Mouse (Mus musculus): ENCODE data around the gene Cldn4. TPM values are rescaled to one million over a fixed set of nuclear protein-coding genes. Genes with fewer than 3 reads are reported as not detected.

Gene Cldn4
- polyA plus RNA-seq, 1 experiment from 2014 or later, result 28.2 TPM

GRCm38 (mm10) chr5:134960430-134960829 lies 13.7 kb upstream of the Cldn4 start:
- Histone ChIP-seq H3K4me1 (ENCODE audit: insufficient read depth, low read depth, low read length) (peaks cover 4% of the 10 kb centered on the region), H3K27ac (ENCODE audit: low read length) (no peak overlapping the region)
- WGBS, result 53% methylated on average over 2 of the region's 2 CpGs

GRCm38 (mm10) chr5:134959114-134959513 lies 12.4 kb upstream of the Cldn4 start:
- no peak overlapping the region for H3K4me2 ChIP-seq (replicated peaks; ENCODE audit: low read depth, low read length)
- peak; percentile 44; the same call in 1 of the 2 replicates for ATAC-seq
- WGBS, result 64% methylated on average over 7 of the region's 7 CpGs
- H3K36me3 ChIP-seq (ENCODE audit: insufficient read depth, low read length), result no peaks in the 10 kb centered on the region
- no peak for TF ChIP-seq EP300 (IDR thresholded peaks at IDR 0.05)
- no peak for TF ChIP-seq CTCF (IDR thresholded peaks at IDR 0.05)
- peaks cover 4% of the 10 kb centered on the region for H3K4me1 ChIP-seq (ENCODE audit: insufficient read depth, low read depth, low read length)
- no peak overlapping the region for H3K9ac ChIP-seq (replicated peaks; ENCODE audit: low read depth)
- peak; percentile 51 for DNase-seq (ENCODE audit: low spot score)
- no peak overlapping the region for H3K4me3 ChIP-seq (ENCODE audit: low read depth, low read length)
- no peaks in the 10 kb centered on the region for H3K9me3 ChIP-seq (ENCODE audit: low read length)
- H3K27me3 ChIP-seq (replicated peaks; ENCODE audit: insufficient read depth, low read length), result no peaks in the 10 kb centered on the region
- no peak overlapping the region for H3K27ac ChIP-seq (ENCODE audit: low read length)

More at GRCm38 (mm10) chr5:134960430-134960829, 13.7 kb upstream of the Cldn4 start:
- no peak overlapping the region for H3K4me3 ChIP-seq (ENCODE audit: low read depth, low read length)
- TF ChIP-seq CTCF (IDR thresholded peaks at IDR 0.05) (no peak), EP300 (IDR thresholded peaks at IDR 0.05) (no peak)
- no peak overlapping the region for H3K4me2 ChIP-seq (replicated peaks; ENCODE audit: low read depth, low read length)
- DNase-seq (ENCODE audit: low spot score) (no peak), ATAC-seq (no peak)
- H3K27me3 ChIP-seq (replicated peaks; ENCODE audit: insufficient read depth, low read length), result no peaks in the 10 kb centered on the region
- H3K9me3 ChIP-seq (ENCODE audit: low read length), result no peaks in the 10 kb centered on the region
- no peaks in the 10 kb centered on the region for H3K36me3 ChIP-seq (ENCODE audit: insufficient read depth, low read length)
- H3K9ac ChIP-seq (replicated peaks; ENCODE audit: low read depth), result no peak overlapping the region

GRCm38 (mm10) chr5:134955491-134955890 lies 8.8 kb upstream of the Cldn4 start:
- H3K4me1 ChIP-seq (ENCODE audit: insufficient read depth, low read depth, low read length), result peaks cover 12% of the 10 kb centered on the region
- H3K27me3 ChIP-seq (replicated peaks; ENCODE audit: insufficient read depth, low read length), result no peaks in the 10 kb centered on the region
- no peaks in the 10 kb centered on the region for H3K9me3 ChIP-seq (ENCODE audit: low read length)
- H3K4me3 ChIP-seq (ENCODE audit: low read depth, low read length), result no peak overlapping the region
- H3K4me2 ChIP-seq (replicated peaks; ENCODE audit: low read depth, low read length), result no peak overlapping the region
- peak; percentile 80 for DNase-seq (ENCODE audit: low spot score)
- ATAC-seq, result peak; percentile 80
- no peak overlapping the region for H3K27ac ChIP-seq (ENCODE audit: low read length)
- H3K36me3 ChIP-seq (ENCODE audit: insufficient read depth, low read length), result no peaks in the 10 kb centered on the region
- no peak overlapping the region for H3K9ac ChIP-seq (replicated peaks; ENCODE audit: low read depth)
- TF ChIP-seq EP300 (IDR thresholded peaks at IDR 0.05) (peak; percentile 86), CTCF (IDR thresholded peaks at IDR 0.05) (no peak)
- 18% methylated on average over 5 of the region's 5 CpGs for WGBS

- Histone ChIP-seq H3K27me3 (replicated peaks; ENCODE audit: insufficient read depth, low read length) (no peaks in the 10 kb centered on the region), H3K4me3 (ENCODE audit: low read depth, low read length) (no peak overlapping the region; the same call in 1 of the 2 replicates), H3K9ac (replicated peaks; ENCODE audit: low read depth) (no peak overlapping the region), H3K4me2 (replicated peaks; ENCODE audit: low read depth, low read length) (peak overlapping the region; percentile 44; the same call in 1 of the 2 replicates), H3K27ac (ENCODE audit: low read length) (peak overlapping the region; percentile 91), H3K36me3 (ENCODE audit: insufficient read depth, low read length) (no peaks in the 10 kb centered on the region), H3K9me3 (ENCODE audit: low read length) (no peaks in the 10 kb centered on the region), H3K4me1 (ENCODE audit: insufficient read depth, low read depth, low read length) (peaks cover 21% of the 10 kb centered on the region)
- peak; percentile 77 for TF ChIP-seq EP300 (IDR thresholded peaks at IDR 0.05)
- no peak for TF ChIP-seq CTCF (IDR thresholded peaks at IDR 0.05)
- DNase-seq (ENCODE audit: low spot score), result peak; percentile 91
- peak; percentile 72 for ATAC-seq
- 5% methylated on average over 19 of the region's 19 CpGs for WGBS
These were observed 4.5 kb upstream of the Cldn4 start for GRCm38 (mm10) chr5:134951053-134951884.

GRCm38 (mm10) chr5:134948085-134948439 lies 1.3 kb upstream of the Cldn4 start:
- Histone ChIP-seq H3K4me2 (replicated peaks; ENCODE audit: low read depth, low read length) (no peak overlapping the region), H3K9me3 (ENCODE audit: low read length) (no peaks in the 10 kb centered on the region), H3K27me3 (replicated peaks; ENCODE audit: insufficient read depth, low read length) (no peaks in the 10 kb centered on the region), H3K4me3 (ENCODE audit: low read depth, low read length) (no peak overlapping the region), H3K4me1 (ENCODE audit: insufficient read depth, low read depth, low read length) (peaks cover 17% of the 10 kb centered on the region), H3K9ac (replicated peaks; ENCODE audit: low read depth) (no peak overlapping the region), H3K27ac (ENCODE audit: low read length) (peak overlapping the region; percentile 81), H3K36me3 (ENCODE audit: insufficient read depth, low read length) (no peaks in the 10 kb centered on the region)
- no peak for DNase-seq (ENCODE audit: low spot score)
- WGBS, result 31% methylated on average over 4 of the region's 4 CpGs
- TF ChIP-seq CTCF (IDR thresholded peaks at IDR 0.05) (no peak), EP300 (IDR thresholded peaks at IDR 0.05) (no peak)
- no peak for ATAC-seq

- Histone ChIP-seq H3K4me2 (replicated peaks; ENCODE audit: low read depth, low read length) (no peak overlapping the region; the same call in 1 of the 2 replicates), H3K27ac (ENCODE audit: low read length) (peak overlapping the region; percentile 81), H3K4me1 (ENCODE audit: insufficient read depth, low read depth, low read length) (peaks cover 17% of the 10 kb centered on the region), H3K9ac (replicated peaks; ENCODE audit: low read depth) (no peak overlapping the region), H3K27me3 (replicated peaks; ENCODE audit: insufficient read depth, low read length) (no peaks in the 10 kb centered on the region), H3K36me3 (ENCODE audit: insufficient read depth, low read length) (no peaks in the 10 kb centered on the region), H3K4me3 (ENCODE audit: low read depth, low read length) (no peak overlapping the region), H3K9me3 (ENCODE audit: low read length) (no peaks in the 10 kb centered on the region)
- 28% methylated on average over 5 of the region's 5 CpGs for WGBS
- DNase-seq (ENCODE audit: low spot score) (peak; percentile 59), ATAC-seq (peak; percentile 16; the same call in 1 of the 2 replicates)
- no peak for TF ChIP-seq CTCF (IDR thresholded peaks at IDR 0.05)
- TF ChIP-seq EP300 (IDR thresholded peaks at IDR 0.05), result 0 out of 2 replicates have a peak, but pooled peaks have one; percentile 28
These were observed 818 bp upstream of the Cldn4 start for GRCm38 (mm10) chr5:134947420-134948084.

Data from lung, postnatal 0 days (tissue).